Mouse (Mus musculus): Measurements from ENCODE around the gene Washc1.

DNA sequence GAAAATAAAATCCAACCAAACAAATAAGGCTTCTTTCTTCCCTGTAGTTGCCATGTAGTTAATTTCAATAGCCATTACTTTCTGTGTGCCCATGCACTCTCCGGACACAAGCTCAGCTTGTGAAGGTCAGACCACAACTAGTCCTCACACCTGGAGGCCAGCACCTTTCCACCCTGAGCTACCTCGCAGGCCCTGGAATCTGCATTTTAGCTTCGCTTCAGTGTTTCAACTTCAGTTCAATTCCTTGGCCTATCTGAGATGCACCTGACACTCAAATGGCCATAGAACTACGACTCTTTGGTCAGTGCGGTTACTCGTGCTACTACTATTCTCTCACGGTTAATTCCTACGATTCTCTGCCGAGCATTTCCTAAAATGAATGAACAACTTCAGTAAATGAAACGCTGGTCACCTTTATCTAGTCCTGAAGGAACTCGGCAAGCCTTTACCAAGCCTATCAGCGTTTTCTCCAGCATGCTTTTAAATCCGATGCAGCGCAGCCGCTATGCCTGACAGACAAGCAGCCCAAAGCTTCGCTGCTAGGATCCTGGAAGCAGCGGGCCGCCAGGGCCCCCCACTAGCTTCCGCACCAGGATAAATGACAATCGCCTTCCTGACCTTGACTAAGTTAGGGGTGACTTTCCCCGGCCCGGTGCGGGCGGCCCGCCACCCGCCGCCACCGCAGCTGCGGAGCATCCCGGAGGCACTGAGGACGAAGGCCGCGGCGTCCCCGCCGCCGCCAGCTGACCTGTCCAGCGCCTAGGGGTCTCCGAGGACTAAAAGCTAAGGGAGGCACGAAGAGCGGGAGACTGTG is 10.6 kb upstream of the Washc1 start:
- no peak for TF ChIP-seq POLR2A (IDR thresholded peaks at IDR 0.05; ENCODE audit: insufficient read length, low read depth)
- no peak for TF ChIP-seq POLR2AphosphoS2 (IDR thresholded peaks at IDR 0.05; ENCODE audit: insufficient read length, low read depth)

Measured in myocyte (in vitro differentiated cells).